Mouse (Mus musculus) adrenal gland, postnatal 4 days (tissue): ENCODE results near the gene Msmb. TPM values are rescaled to one million over a fixed set of nuclear protein-coding genes. Genes with fewer than 3 reads are reported as not detected.
"Not testable (repeated sequence)": the region's sequence is repeated elsewhere in the genome, so short reads cannot be mapped to it uniquely, and the experiment has no call there.

Experiments
- DNase-seq, 2 experiments: peaks; one replicate each; pipeline ENCODE4 v3.0.0; 2021 to 2022; ENCODE audit warnings: low spot score in 2 of 2, mixed read lengths in 2 of 2
- long read RNA-seq, 2 experiments: library from polyadenylated mRNA; stranded (forward); transcript quantifications; one replicate each; pipeline ENCODE4 v2.0.0; 2021
- total RNA-seq, 2 experiments: library from RNA; stranded (reverse); gene quantifications; 2 replicates each; pipeline ENCODE4 v1.2.3; 2021

Msmb gene
- not detected for total RNA-seq
- long read RNA-seq, experiment 1 = 0 reads
- long read RNA-seq, experiment 2 = 0 reads

GRCm38 (mm10) chr14:32141723-32142122 lies at the start of gene Msmb:
Msmb (plus strand) TSS chr14:32142023.
- DNase-seq = no peak

DNA sequence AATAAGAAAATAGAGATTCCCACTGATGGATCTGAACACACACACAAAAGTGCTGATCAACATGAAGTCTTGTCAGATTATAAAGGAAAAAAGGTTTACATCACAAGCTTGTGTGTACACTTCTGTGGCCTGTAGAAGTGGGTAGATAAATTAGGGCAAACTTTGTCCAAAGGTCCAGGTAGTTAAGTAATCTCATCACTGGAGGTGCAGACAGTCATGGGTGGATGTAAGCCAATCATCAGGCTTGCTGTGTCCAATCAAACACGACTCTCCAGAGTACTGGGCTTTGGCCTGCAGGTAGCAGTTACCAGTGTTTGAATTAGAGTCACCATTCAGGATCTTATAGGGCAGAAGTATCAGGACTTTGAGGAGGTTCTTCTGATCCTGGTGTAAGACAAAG lies 48.8 kb upstream of the Msmb start:
- no peak for DNase-seq

- DNase-seq = no peak
Observed at GRCm38 (mm10) chr14:32093500-32094117, 48.2 kb upstream of the Msmb start.

DNA sequence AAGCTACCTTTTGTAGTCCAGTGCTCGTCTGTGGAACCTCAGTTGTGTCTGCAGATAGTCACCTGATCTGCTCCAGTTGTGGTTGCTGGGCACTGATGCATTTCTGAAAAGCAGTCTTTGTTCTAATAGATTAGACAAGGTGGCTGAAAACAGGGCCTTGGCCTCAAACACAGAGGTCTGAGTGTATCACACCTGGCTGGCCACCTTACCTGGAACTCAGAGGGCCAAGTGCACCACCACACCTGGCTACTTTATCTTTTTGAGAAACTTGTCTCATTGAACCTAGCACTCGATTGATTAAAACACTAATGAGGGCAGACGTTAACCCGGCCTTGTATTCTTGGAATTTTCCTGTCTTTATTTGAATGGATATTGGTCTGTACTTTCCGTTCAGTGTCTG lies 46.2 kb upstream of the Msmb start:
- no peak for DNase-seq

DNA sequence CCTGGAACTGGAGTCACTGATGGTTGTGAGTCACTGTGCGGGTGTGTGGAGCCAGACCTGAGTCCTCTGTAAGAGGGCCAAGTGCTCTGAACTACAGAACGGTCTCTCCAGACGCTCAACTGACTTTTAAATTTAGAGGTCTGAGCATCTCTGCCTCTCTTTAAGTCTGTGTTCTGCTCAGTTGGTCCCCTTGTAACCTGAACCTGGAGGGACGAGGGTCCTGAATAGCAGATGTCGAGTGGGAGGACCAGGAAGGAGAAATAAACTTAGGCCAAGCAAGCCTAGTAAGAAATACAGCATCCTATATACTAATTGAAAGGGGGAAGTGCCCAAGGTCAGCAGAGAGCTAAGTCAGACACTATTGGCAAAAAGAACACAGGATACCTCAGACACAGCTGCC lies 45.1 kb upstream of the Msmb start:
- no peak for DNase-seq

GRCm38 (mm10) chr14:32097691-32098090 lies 44.1 kb upstream of the Msmb start:
- DNase-seq = no peak

DNA sequence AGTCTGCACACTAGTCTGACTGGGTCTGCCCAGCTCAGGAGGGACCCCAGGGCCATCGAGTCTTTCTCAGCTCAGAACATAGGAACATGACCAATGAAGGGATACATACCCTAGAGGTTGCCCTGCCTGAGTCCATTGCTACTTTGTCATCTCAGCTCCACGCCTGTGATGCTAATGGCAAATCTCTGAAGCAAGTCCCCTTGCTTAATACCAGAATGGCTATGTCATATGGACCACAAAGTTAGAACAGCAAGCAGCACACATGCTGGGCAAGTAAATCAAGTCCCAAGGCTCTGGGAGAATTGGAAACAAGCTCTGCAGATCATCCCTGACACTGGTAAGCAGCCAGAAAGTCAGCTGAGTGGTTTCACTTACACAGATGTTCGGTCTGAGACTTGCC lies 42.9 kb upstream of the Msmb start:
- DNase-seq = no peak

DNA sequence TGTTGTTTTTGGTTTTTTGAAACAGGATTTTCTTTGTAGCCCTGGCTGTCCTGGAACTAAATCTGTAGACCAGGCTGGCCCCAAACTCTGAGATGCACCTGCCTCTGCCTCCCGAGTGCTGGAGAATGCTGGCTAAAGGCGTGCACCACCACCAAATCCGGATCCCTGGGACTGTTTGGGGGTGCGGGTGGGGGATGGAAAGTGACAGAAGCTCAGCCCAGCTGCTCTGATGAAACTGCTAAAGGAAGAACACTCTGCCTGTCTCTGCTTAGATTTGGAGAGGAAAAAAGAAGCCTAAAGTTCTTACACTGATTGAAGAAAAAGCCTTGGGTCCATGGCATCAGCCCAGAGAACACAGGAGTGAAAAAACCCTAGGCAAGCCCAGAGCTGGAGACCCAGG lies 38.3 kb upstream of the Msmb start:
- DNase-seq = no peak

DNA sequence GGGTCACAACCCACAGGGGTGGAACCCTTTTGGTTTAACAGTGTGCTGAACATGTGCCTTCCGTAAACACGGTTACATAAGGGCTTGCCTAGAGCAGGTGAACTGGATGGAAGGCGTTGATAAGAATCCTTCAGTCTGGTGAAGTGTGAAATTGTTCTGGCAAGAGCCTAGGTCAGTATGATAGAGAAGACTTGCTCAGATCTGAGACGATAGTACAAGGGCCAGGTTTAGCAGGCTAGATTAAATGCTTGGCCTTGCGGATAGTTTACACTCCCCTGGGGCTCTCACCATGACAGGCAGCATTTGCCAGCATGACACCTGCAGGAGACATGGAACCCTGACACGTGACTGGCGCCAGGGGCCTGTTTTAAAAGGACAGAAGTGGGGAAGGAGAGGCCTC lies 36.2 kb upstream of the Msmb start:
- no peak for DNase-seq

GRCm38 (mm10) chr14:32106911-32107310 lies 34.9 kb upstream of the Msmb start:
- DNase-seq = no peak

DNA sequence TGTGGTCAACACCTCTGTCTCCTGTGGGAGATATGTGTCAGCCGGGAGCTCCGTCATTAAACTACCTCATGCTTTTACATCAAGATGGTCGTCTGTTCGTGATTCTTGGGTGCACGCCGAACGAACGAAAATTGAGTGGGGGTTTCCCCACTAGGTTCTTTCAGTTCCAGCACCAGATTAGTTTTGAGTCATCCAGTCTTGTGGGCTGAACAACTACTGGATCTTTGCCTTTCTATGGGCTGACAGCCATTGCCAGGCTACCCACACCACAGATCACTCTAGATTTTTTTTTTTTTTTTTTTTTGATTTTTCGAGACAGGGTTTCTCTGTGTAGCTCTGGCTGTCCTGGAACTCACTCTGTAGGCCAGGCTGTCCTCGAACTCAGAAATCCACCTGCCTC lies 29.7 kb upstream of the Msmb start:
- DNase-seq = not testable (repeated sequence)

GRCm38 (mm10) chr14:32120940-32121919 lies 20.6 kb upstream of the Msmb start:
- DNase-seq = no peak

GRCm38 (mm10) chr14:32121920-32122315 lies 19.9 kb upstream of the Msmb start:
- no peak for DNase-seq

GRCm38 (mm10) chr14:32124261-32124660 lies 17.6 kb upstream of the Msmb start:
- DNase-seq = no peak

DNA sequence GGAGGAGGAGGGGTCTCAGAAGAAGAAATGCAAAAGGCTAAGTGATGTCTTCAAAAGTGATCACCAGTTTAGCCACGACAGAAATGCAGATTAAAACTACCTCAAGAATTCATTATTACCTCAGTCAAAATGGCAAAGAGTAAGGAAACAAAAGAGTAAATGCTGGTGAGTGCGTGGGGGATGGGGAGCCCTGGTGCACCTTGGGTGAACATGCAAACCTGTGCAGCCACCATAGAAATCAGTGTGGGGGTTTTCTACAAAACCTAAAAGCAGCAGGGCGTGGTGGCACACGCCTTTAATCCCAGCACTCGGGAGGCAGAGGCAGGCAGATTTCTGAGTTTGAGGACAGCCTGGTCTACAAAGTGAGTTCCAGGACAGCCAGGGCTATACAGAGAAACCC lies 16.6 kb upstream of the Msmb start:
- not testable (repeated sequence) for DNase-seq

DNA sequence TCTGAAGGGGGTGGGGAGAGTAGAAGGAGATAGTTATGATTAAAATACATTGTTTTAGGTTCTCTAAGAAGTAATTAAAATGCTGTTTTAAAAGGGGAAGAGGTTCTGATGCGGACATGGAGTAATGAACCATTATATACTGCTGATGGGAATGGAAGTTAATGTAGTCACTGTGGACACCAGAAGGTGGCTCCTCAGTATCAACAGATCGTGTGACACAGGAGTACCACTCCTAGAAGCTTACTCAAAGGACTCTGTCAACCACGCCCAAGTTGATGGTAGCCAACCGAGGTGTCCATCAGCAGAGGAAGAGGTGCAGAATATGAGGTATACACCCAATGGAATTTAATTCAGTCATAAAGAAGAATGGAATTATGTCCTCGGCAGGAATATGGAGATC lies 13.4 kb upstream of the Msmb start:
- DNase-seq = no peak

DNA sequence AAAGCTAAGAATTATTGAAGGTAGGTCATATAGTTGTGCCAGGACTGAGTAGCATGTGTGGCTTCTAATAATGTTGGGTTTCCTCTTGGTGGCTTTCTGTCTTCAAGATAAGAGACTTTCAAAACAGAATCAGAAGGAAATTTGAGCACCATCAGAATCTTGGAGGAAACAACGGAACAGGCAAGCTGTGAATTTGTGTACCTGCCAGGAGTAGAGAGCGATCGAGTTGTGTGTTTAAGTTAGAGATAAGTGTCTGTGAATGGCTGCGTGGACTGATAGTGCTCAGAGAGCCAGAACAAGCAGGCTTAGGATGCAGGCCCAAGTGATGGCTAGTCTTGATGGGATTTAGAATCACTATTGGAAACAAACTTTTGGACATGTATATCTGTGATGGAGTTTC lies 10.0 kb upstream of the Msmb start:
- no peak for DNase-seq

DNA sequence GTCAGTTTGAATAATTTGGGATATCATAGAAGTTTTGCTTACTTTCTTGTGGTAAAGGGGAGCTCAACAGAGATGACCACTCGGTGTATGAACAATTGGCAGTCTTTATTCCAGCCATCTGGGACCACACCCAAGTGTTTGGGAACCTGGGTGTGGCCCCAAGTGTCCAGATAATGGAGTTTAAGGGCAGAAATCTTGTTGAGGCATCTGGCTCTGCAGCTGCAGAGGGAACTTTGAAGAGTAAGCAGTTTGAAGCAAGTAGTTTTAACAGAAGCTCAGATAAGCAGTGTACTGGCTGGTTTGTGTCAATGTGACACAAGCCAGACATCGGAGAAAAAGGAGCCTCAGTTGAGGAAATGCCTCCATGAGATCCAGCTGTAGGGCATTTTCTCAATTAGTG lies 7.5 kb upstream of the Msmb start:
- DNase-seq = no peak

GRCm38 (mm10) chr14:32136467-32136866 lies 5.4 kb upstream of the Msmb start:
- not testable (repeated sequence) for DNase-seq

- no peak for DNase-seq
Observed at GRCm38 (mm10) chr14:32140359-32140965, 1.4 kb upstream of the Msmb start.

DNA sequence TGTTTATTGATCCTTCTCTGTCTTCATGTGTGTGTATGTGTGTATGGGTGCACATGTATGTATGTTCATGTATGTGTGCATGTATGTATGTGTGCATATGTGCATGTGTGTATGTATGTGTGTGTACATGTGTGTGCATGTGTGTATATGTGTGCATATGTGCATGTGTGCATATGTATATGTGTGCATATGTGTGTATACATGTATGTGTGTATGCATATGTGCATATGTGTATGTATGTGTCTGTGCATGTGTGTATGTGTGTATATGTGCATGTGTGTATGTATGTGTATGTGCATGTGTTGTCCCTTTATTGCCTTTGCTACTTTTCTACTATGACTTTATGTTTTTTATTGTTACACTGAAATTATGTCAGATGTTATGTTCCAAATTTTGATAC lies 2.9 kb downstream of the Msmb start:
- DNase-seq = no peak

DNA sequence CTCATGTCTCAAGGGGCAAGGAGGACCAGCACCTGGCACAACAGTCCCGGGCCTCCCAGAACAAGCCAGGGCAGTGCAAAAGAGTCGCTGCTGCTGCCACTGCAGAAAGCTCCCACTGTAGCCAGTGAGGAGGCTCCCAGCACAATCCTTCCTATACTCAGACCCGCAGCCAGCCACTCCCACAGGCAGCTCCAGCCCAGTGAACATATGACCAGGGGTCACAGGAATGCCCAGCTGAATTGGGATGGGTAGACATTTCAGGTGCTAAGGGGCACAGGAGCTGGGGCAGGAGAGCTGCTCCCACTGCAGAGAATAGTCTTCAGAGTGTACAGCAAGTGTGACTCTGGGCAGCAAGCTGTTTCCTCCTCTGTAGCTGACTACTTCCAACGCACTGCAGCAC lies 3.6 kb downstream of the Msmb start:
- no peak for DNase-seq
